Mouse (Mus musculus) stomach, postnatal 0 days (tissue): ENCODE results near the gene Rpl23a.

ENCODE experiments used
- CTCF ChIP-seq: IDR thresholded peaks from 2 replicates; pipeline ENCODE4 v1.5.1; 2016; ENCODE audit warnings: antibody characterized with exemption, low read depth, mild to moderate bottlenecking, moderate library complexity
- EP300 ChIP-seq: optimal IDR thresholded peaks from 2 replicates; pipeline ENCODE3; 2016; ENCODE audit warnings: antibody characterized with exemption

- TF ChIP-seq CTCF (no peak), EP300 (no peak)
These were observed 49.5 kb downstream of the Rpl23a start for GRCm38 (mm10) chr11:78133915-78134314.
